Mouse (Mus musculus) MEL-GATA-1-ER (cell line): ENCODE data around the gene Hap1.
"Not testable (repeated sequence)": the region's sequence is repeated elsewhere in the genome, so short reads cannot be mapped to it uniquely, and the experiment has no call there.

Source experiments
- DNase-seq: peaks from one replicate; pipeline ENCODE4 v3.0.0-alpha.2; 2012; ENCODE audit warnings: low read depth; ENCODE audit errors: extremely low read depth

The Hap1 gene

GRCm38 (mm10) chr11:100355151-100355951 lies 577 bp downstream of the Hap1 start:
- peak; percentile 39 for DNase-seq

DNA sequence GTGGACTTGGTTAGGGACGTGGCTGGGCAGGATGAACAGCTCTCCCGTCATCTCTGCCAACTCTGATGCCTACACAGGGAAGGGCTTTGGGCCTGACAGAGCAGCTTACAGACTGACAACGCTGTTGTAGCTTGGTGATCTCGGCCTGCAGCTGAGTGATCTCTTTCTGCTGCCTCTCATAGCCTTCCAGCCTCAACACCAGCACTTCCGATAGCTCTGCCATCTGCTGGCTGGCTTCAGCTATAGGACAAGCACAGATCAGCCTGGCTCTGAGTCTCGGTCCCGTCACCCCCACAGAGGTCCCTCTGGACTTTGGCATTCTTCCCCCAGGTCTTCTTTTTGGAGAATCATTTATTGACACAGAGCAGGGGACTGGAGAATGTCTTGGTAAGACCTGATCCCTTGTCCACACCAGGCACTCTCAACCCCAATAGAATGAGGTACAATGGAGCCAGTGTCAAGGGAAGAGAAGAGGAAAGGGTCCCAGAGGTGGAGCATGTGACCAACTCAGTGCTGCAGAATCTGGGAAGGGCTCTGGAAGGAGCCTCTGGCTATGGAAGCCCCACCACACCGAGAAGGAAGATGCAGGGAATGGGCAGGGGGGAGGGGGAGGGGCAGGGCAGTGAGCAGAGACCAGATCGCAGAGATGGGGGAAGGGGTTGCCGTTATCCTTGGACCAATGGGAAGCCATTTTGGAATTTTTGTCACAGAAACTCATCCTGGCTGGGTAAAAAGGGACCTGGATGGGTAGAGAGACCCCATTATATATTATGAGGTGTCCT lies 3.7 kb downstream of the Hap1 start:
- DNase-seq: no peak

DNA sequence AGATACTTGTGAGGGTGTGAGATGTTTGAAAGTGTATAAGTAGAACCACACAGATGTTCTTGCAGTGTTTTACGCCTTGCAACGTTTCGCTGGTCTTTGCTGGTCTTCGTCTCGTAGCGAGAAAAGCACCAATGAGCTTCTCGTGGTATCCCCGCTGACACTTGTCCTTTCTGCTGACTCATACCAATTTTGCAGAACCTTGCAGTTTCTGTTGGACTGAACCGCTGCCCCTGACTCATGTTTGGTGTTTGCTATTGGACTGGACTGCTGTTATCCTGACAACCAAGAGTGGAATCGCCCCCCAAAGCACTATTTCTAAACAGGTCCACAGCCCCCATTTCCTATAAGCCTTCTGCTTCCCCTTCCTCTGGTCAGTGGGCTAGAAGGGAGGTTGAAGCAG lies 11.7 kb downstream of the Hap1 start:
- no peak for DNase-seq

- no peak for DNase-seq
Observed at GRCm38 (mm10) chr11:100335731-100336130, 20.2 kb downstream of the Hap1 start.

GRCm38 (mm10) chr11:100333944-100334457 lies 21.9 kb downstream of the Hap1 start, which contains the start of gene Gast:
Gene Gast, plus strand, starts transcription at chr11:100334407.
- DNase-seq: no peak

- DNase-seq: no peak
Observed at GRCm38 (mm10) chr11:100332766-100333515, 23.0 kb downstream of the Hap1 start.

GRCm38 (mm10) chr11:100330816-100331375 lies 25.0 kb downstream of the Hap1 start:
- not testable (repeated sequence) for DNase-seq

GRCm38 (mm10) chr11:100330235-100330634 lies 25.7 kb downstream of the Hap1 start:
- DNase-seq: no peak

- DNase-seq: no peak
Observed at GRCm38 (mm10) chr11:100327761-100328160, 28.2 kb downstream of the Hap1 start.

GRCm38 (mm10) chr11:100327316-100327715 lies 28.6 kb downstream of the Hap1 start:
- no peak for DNase-seq

DNA sequence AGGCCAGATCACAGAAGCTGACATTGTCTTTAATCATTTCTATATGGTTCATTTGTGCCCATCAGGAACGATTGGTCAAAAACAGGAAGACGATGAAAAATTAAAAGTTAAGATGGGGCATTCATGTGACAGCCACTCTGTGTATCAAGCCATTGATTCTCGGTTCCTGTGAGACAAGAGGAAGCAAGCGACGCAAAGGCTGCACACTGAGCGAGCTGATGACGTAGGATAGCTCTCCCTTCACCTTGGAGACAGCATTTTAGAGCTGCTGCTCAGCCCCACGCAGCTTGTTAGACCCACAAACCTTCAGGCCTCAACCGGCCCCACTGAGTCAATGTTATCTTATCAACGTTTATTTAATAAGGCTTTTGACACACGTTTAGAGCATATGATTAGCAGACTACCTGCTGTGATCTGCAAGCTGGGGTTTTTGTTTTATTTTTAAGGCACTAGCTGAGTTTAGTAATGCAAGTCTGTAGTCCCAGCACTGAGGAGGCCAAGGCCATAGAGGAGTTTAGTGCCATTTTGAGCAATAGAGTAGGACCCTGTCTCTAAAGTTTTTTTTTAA lies 30.8 kb downstream of the Hap1 start:
- DNase-seq: no peak

DNA sequence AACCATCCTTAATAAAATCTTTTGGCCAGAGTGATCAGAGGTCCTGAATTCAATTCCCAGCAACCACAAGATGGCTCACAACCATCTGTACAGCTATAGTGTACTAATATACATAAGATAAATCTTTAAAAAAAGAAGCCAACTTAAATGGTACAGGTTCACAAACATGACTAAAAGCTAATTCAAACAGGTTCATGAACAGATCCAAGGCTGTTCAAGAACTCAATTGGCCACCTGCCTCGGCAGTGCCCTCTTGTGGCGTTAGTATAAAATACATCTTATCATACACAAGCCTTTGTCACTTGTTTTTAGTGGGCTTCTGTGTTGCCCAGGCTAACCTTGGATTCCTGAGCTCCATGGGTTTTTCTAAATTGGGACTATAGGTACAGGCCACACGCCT lies 32.4 kb downstream of the Hap1 start:
- peak; percentile 75 for DNase-seq

DNA sequence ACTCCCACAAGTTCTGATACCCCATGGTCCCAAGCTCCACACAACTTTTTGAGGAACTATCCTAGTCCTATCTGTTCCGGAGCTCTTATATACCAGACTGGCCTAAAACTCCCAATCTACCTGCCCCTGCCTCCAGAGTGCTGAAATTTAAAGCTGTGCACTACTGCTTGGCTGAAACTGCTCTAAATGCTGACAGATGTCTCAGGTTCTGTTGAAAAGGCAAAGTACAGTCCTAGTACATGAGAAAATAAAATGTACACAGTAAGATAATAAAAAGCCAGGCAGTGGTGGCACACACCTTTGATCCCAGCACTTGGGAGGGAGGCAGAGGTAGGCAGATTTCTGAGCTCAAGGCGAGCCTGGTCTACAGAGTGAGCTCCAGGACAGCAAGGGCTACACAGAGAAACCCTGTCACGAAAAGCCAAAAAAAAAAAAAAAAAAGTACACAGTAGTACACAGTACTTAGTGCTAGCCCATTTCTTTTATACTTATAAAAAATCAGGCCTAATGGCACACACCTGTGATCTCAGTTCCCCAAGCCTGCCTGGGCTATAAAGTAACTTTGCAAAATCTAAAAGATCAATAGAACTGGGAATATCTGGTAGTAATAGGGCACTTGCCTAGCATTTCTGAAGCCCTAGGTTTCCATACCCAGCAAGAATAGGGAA lies 33.2 kb downstream of the Hap1 start:
- DNase-seq: no peak

GRCm38 (mm10) chr11:100321479-100322305 lies 34.2 kb downstream of the Hap1 start:
- not testable (repeated sequence) for DNase-seq

DNA sequence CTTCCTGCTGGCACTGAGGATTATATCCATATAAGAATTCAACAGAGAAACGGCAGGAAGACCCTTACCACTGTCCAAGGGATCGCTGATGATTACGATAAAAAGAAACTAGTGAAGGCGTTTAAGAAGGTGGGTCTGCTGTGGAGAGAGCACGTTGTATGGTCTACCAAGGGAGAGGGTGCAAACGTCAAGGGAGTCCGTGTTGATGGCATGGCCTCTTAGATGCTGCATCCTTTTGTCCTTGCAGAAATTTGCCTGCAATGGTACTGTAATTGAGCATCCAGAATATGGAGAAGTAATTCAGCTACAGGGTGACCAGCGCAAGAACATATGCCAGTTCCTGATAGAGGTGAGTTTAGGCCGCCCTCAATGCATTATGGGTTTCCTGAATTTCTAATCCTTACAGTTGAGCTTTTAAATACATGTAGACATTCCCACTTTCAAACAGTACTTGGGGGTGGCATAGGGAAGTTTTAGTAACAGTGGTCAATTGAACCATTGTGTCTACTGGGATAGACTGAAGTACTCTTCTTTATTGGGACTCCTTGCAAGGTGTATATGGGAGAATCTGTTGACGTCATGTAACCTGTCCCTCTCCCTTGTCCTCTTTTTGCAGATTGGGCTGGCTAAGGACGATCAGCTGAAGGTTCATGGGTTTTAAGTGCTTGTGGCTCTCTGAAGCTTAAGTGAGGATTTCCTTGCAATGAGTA lies 35.1 kb downstream of the Hap1 start:
- DNase-seq: not testable (repeated sequence)

GRCm38 (mm10) chr11:100320172-100320630 lies 35.7 kb downstream of the Hap1 start:
- DNase-seq: peak; percentile 91

- DNase-seq: peak; percentile 95
Observed at GRCm38 (mm10) chr11:100319492-100320171, 36.3 kb downstream of the Hap1 start, which contains the start of gene Eif1. Gene Eif1, plus strand, starts transcription at chr11:100319885.
